Mouse (Mus musculus): Measurements from ENCODE around the gene Slc9a5. TPM values are rescaled to one million over a fixed set of nuclear protein-coding genes. Genes with fewer than 3 reads are reported as not detected.

The Slc9a5 gene
- total RNA-seq, 4 experiments from 2014 or later, result 28.9 to 30.7 (median 29.7) TPM

DNA sequence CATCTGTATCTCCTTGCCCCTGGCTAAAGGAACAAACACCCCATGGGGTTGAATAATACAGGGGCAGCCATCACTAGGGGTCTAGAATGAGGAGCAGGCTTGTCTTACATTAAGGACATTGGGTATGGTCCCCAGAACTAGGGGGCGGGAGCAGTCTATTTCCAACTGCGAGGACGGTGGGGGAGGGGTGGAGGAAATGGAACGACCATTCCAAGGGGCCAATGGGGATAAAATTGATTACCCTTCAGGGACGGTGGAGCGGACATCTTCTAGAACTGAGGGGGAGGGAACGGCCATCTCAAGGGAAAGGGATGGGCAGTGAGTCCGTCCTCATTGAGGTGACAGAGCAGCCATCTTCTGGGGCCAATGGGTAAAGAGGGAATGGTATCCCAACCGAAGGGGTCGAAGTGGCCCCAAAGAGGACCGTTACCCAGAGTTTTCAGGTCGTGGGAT lies 23.0 kb upstream of the Slc9a5 start:
- no peak for DNase-seq (ENCODE audit: low spot score in 2 of 2)

DNA sequence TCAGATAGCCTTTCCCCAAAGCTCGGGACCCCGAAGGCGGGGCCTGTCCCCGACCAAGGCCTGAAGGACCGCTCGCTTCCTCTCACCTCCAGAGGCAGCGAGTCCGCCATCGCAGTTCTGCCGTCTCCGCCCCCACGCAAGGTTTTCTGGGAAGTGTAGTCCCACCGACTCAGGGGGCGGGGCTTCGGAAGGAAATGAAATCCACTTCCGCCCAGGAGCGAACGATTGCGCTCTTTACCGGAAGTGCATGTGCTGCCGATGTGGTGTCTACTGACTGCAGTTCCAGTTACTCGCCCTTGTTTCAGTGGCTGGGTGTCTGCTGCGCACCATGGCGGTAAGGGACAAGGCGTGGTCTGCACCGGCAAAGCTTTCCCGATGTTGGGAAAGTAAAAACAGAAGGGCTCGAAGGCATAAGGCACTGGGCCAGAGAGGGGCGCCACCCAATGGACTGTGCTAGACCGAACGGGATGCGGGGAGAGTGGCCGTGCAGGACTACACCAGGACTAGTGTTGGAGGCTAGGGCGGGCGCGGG lies 22.4 kb upstream of the Slc9a5 start, which contains the start of the genes Lrrc29 and Tmem208:
Gene Lrrc29, minus strand, starts transcription at position 138 of the 532 bp plus-strand sequence.
Gene Tmem208, plus strand, starts transcription at position 214 of the 532 bp plus-strand sequence.
- DNase-seq (ENCODE audit: low spot score in 2 of 2), result peak; percentile 85 to 96

GRCm38 (mm10) chr8:105326968-105327367 lies 21.7 kb upstream of the Slc9a5 start:
- DNase-seq (ENCODE audit: low spot score in 2 of 2), result no peak

- DNase-seq (ENCODE audit: low spot score in 2 of 2), result no peak
These were observed 18.3 kb upstream of the Slc9a5 start for GRCm38 (mm10) chr8:105330325-105330724.

- DNase-seq (ENCODE audit: low spot score in 2 of 2), result no peak
These were observed 17.2 kb upstream of the Slc9a5 start for GRCm38 (mm10) chr8:105331469-105331868.

DNA sequence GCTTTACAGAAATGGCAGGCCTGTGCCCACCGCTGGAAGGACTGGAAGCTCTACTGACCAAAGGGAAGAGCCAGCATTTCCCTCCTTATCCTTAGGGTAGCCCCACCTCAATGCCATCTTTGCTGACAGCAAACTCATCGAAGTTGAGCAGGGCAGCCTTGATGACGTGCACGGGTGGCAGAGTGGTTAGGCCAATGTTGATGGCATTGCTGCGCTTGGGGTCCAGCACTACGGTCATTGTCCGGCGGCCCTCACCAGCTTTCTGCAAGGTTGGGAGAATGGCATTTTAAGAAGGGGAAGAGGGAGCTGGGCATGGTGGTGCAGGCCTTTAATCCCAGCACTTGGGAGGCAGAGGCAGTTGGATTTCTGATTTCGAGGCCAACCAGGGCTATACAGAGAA lies 16.7 kb upstream of the Slc9a5 start:
- DNase-seq (ENCODE audit: low spot score in 2 of 2), result no peak

DNA sequence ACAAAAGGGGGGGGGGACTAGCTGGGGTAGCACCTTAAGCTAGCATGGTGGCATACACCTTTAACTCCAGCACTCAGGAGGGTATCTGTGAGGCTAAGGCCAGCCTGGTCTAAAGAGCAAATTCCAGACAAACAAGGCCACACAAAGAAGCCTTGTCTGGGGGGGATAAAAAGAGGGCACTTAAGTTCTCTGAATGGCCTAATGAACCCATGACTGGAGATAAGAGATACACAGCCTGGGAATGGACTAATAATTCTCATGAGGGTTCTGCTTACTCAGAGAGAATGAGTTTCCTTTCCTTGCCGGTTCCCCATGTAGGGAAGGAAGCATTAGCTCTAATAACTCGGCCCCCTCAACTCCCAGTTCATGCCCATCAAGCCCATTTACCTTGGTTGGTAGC lies 16.1 kb upstream of the Slc9a5 start:
- no peak for DNase-seq (ENCODE audit: low spot score in 2 of 2)

- no peak for DNase-seq (ENCODE audit: low spot score in 2 of 2)
These were observed 12.1 kb upstream of the Slc9a5 start for GRCm38 (mm10) chr8:105336373-105337130.

GRCm38 (mm10) chr8:105338992-105339391 lies 9.7 kb upstream of the Slc9a5 start:
- no peak for DNase-seq (ENCODE audit: low spot score in 2 of 2)

DNA sequence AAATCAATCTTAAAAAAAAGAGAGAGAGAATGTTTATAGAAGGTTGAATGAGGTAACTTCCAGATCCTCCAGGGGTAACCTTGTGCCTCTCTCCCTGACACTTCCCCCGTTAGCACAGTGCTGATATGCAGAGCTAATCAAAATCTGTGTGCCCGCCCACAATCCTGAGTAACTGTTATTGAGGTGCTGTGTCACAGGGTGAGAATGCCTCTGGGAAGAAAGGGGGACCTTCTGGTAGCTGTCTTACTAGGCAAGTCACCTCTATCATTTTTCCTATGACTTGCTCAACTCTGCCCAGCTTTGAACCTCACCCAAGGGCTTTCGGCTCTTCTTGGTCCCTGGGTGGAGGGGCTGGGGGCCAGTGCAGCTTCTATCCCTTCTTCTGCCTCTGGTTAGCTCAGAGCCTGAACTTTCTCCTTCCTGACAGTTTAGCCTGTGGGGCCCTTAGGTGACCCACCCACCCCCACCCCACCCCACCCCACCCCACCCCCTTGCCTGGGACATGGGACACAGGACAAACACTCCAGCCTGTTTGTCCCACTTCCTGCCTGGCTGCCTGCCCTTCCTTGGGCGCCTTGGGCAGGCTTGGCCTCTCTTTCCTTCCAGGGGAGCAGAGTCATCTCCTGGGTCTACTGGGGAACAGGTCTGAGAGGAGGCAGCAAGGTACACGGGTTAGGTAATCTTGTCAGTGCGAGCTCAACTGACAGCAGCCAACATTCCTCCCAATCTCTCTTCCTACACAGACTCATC lies 8.6 kb upstream of the Slc9a5 start:
- no peak for DNase-seq (ENCODE audit: low spot score in 2 of 2)

GRCm38 (mm10) chr8:105341399-105341798 lies 7.2 kb upstream of the Slc9a5 start:
- no peak for DNase-seq (ENCODE audit: low spot score in 2 of 2)

GRCm38 (mm10) chr8:105342768-105343167 lies 5.9 kb upstream of the Slc9a5 start:
- DNase-seq (ENCODE audit: low spot score in 2 of 2), result no peak

GRCm38 (mm10) chr8:105343791-105344574 lies 4.7 kb upstream of the Slc9a5 start:
- DNase-seq (ENCODE audit: low spot score in 2 of 2), result no peak

DNA sequence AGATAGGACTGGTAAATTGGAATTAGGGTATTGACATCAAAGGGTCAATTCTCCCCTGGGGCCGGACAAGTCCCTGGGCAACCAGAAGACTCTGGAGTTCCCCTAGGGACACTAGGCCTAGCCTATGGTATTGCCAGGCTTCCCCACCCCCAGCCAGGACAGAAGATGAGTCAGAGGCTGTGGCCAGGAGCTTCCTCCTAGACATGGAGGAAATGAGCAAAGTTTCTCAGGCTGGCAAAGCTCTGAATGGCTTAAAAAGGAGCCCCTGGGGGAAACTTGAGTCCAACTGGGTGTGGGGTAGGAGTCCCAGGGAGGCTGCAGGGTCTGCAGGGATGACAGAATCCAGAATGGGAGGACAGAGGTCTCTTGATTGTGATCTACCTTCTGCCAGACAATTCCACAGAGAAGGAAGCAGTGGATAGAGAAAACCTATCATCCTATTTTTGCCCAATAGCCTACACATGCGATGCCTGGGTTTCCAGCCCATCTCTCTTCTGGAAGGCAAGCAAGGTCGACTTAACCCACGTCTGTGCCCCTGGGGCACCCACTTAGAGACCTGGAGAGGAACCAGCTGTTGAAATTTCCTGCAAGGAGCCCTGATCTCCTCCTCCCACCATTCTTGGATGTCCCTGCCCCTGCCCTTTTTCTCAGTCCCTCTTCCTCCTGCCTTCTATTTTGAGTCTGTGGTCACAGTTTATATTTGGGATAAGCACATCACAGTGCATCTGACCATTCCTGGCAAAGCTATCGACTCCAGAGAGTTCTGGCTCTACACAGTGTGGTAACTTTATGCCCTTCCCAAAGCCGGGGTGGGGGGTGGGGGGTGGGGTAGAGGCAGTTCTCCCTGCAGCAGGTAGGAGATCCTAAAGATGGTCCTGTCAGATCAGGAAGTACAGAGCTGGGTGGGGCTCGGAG lies 3.3 kb upstream of the Slc9a5 start:
- no peak for DNase-seq (ENCODE audit: low spot score in 2 of 2)

- peak in 1 of 2 experiments; percentile 45 for DNase-seq (ENCODE audit: low spot score in 2 of 2)
These were observed 1.8 kb upstream of the Slc9a5 start for GRCm38 (mm10) chr8:105346611-105347427.

- DNase-seq (ENCODE audit: low spot score in 2 of 2), result peak; percentile 59 to 89
These were observed 1.0 kb upstream of the Slc9a5 start, which contains the start of gene Fhod1 for GRCm38 (mm10) chr8:105347428-105348221. Gene Fhod1, minus strand, starts transcription at chr8:105347953.

GRCm38 (mm10) chr8:105349096-105349771 lies 591 bp downstream of the Slc9a5 start:
- no peak for DNase-seq (ENCODE audit: low spot score in 2 of 2)

GRCm38 (mm10) chr8:105350186-105350585 lies 1.5 kb downstream of the Slc9a5 start:
- DNase-seq (ENCODE audit: low spot score in 2 of 2), result no peak
